Mouse (Mus musculus) spleen, postnatal 4 days (tissue): ENCODE measurements around the gene Eif4e2.

Experiments used
- DNase-seq, 2 experiments: peaks; one replicate each; pipeline ENCODE4 v3.0.0; 2022; ENCODE audit warnings: low spot score in 2 of 2

Gene Eif4e2

DNA sequence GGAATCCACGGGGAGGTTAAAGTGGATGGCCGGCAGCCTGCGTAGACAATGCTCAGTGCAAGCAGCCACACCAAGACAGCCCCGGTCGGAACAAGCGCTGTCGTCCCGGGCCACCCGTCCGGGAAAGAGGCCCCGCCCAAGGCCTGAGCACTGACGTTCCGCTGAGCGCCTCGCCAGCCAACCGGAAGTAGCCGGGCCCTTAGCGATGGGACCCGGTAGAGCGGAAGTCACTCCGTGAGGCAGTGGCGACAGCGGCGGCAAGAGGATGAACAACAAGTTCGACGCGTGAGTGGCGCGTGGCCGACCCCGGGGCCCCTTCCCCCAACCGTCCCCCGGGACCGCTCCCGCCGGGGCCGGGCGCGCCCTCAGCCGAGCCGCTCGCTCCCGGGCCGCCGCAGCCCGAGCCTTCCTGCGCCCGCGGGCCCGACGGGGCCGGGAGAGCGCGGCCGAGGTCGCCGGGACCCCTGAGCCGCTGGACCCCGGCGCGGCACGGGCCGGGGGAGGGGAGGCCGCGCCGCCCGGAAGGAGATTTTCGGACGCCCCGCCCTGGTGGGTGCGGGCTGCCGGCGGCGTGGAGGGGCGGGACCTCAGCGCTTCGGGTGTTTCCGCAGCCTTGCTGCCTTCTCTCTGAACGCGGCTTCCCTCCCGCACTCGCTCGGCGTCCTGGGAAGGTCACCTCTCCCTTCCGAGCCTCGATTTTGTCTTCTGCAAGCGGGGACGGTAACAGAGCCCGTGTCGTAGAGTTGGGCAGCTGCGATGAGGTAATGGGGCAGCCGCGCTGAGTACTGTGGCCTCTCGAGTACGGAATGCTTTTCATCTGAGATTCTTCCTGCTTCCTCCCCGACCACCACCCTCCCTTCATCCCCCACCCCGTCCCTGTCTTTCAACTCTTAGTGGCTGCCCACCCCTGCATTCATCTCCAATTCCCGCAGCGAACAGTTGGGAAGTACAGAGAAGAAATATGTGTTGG is at the start of gene Eif4e2:
TSS of gene Eif4e2 (plus strand) at position 180 of the 970 bp plus-strand sequence.
- DNase-seq, result peak; percentile 93 to 96

DNA sequence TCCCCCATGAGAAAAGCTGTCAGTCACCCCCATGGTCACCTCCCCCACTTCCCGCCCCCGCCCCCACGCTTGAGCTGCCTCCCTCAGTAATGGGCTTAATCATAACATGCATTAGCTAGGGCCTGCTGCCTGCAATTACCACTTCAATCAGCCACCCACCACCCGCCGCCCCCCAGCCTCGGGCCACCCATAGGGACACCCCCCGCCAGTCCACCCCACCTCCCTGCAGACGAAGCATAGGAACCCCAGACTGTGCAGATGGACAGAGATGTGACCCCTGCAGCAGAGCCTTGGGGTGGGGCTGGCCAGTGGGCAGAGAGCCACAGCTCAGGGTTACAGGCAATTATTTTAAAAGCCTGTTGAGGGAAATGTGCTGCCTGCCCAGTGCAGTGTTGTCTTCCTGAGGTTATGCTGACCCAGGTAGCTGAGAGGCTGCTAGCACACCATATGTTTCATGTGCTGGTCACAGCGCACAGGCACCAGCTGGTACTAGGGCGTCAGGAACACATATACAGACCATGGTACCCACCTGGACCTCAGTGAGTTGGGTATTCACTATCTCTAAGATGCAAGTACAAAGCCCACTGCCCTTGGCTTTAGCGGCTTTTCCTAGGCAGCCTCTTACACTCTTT is 49.4 kb upstream of the Eif4e2 start:
- DNase-seq, result no peak

- no peak for DNase-seq
Measured at GRCm38 (mm10) chr1:87164796-87165184, 48.9 kb upstream of the Eif4e2 start.

DNA sequence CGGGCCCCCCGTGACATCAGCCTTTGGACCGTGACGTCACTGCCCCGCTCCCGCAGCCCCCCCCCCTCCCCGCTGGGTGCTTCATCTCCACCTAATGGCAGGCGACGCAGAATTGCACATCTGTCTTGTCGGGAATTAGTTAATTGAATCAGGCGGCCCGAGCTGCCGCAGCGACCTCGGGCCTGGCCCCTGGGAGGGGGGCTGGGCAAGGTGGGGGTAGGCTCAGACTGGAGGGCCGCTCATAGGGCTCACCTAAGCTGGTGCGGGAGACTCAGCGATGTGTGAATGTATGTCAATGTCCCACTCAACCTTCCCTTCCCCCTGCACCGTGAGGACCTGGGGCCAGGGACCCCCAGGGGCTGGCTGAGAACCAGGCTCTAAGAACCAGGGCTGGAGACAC is 43.3 kb upstream of the Eif4e2 start:
- DNase-seq, result no peak

GRCm38 (mm10) chr1:87171312-87171711 is 42.4 kb upstream of the Eif4e2 start:
- DNase-seq, result no peak

DNA sequence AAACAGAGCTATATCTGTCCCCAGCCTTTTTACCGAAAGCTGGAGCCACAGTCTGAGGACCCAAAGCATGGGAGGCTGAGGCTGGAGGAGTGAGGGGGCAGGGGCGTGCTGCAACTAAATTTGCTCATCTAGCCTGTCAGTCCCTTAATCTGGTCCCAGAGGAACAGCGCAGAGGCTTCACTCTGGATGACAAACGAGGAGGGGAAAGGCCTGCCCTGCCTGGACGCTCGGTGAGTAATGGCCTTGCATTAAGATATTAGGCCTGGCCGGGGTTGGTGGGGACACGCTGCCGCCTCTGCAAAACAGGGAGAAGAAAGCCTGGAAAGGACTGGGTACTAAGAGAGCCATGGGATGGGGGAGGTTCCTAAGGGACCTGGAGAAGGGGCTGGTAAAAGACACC is 41.4 kb upstream of the Eif4e2 start:
- DNase-seq, result no peak

- peak; percentile 49 to 79 for DNase-seq
Measured at GRCm38 (mm10) chr1:87174006-87174955, 39.4 kb upstream of the Eif4e2 start.

GRCm38 (mm10) chr1:87175852-87176292 is 37.8 kb upstream of the Eif4e2 start:
- DNase-seq, result no peak

DNA sequence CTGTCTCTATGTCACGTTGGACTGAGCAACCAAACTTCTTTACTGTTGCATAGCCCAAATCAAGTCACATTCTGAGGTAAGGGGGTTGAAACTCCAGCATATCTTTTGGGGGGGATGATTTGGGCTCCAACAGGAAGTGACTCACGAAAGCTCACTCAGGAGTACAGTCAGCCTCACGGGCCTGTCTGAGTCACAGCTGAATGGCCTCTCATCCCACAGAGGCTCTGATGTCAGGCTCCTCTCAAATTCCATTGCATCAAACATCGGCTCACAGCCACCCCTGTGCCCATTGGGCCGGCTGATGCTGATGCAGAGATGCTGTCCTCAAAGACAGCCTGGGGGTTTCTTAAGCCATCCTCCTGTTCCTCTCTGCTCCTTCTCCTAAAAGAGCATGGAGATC is 32.8 kb upstream of the Eif4e2 start:
- no peak for DNase-seq

GRCm38 (mm10) chr1:87183013-87183412 is 30.7 kb upstream of the Eif4e2 start, which contains the start of gene Prss56:
Gene Prss56 (plus strand): TSS chr1:87183313.
- DNase-seq, result no peak

- no peak for DNase-seq
Measured at GRCm38 (mm10) chr1:87183998-87184750, 29.5 kb upstream of the Eif4e2 start.

DNA sequence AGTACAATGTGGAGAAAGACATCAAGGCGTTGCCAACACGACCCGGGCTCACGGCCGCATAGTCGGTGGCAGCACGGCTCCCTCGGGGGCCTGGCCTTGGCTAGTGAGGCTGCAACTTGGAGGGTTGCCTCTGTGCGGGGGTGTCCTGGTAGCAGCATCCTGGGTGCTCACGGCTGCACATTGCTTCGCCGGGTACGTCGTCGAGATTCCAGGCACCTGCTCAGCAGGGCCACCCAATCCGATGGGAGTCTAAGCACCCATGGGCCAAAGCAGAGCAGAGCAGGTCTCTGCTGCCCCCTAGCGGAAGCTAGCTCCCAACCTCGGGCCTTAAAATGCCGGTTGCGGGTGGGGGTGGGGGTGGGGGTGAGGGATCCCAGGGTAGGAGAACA is 29.0 kb upstream of the Eif4e2 start:
- peak; percentile 51 to 84 for DNase-seq

- no peak for DNase-seq
Measured at GRCm38 (mm10) chr1:87185526-87185925, 28.2 kb upstream of the Eif4e2 start.

DNA sequence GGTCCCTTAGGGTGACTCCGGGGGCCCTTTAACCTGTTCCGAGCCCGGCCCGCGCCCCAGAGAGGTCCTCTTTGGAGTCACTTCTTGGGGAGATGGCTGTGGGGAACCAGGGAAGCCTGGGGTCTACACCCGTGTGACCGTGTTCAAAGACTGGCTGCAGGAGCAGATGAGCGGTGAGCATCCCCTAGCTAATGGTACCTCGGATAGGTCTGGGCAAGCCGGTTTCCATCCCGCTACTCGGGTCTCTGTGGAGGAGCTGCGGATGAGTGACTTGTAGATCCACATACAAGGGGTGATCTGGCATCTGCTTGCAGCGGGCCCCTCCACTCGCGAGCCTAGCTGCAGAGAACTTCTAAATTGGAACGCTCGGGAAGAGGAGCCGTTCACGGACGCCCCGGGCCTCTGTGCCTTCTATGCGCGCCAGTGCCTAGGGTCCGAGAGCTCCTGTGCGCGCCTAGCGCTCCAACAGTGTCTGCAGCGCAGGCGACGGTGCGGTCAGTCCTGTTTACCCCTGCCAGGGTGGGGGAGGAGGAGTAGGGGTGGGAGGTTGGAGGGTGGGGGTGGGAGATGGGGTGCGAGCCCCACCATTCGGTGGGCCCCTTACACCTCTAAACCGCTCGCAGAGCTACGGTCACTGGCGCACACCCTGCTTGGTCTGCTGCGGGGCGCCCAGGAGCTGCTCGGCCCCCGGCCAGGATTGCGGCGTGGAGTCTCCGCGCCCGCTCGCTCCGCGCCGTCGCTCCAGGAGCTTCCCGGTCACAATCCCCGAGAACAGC is 27.3 kb upstream of the Eif4e2 start:
- DNase-seq, result no peak

GRCm38 (mm10) chr1:87187037-87187355 is 26.7 kb upstream of the Eif4e2 start:
- DNase-seq, result peak; percentile 41 to 81

GRCm38 (mm10) chr1:87190429-87190828 is 23.3 kb upstream of the Eif4e2 start, which contains the start of gene Chrnd:
Gene Chrnd (plus strand): TSS chr1:87190607.
- no peak for DNase-seq

GRCm38 (mm10) chr1:87197296-87197695 is 16.4 kb upstream of the Eif4e2 start:
- DNase-seq, result no peak

DNA sequence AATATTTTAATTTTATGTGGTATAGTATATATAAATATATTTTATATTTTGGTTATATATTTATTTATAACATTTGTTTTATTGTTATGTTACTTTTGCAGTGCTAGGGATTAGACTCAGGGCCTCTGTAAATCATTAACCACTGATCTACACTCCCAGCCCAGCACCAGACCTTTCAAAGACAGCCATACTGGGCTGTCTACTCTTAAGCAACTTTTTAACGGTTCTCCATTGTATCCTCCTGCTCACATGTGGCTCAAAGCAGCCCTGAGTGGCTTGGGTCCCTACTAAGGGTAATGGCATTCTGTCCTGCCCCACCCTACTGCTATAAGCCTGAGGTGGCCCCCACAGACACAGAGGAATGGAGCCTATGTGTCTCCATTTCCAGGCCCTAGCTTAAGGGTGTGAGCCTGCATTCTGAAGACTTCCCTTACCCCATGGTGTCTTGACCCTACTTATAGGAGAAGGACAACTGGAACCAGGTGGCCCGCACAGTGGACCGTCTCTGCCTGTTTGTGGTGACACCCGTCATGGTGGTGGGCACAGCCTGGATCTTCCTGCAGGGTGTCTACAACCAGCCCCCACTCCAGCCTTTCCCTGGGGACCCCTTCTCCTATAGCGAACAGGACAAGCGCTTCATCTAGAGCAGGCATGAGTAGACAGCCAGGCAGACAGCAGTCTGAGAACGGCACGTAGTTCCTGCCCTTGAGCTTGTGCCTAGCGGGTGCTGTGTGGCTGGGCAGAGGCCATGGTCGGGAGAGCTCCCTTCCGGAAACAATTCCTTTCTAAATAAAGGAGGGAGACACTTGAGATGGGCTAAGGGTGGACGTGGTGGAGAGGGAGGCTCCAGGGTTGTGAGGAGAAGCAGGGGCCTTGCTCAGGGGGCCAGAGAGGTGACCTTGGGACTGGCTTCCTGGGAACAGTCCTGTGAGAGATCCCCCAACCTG is 15.3 kb upstream of the Eif4e2 start:
- no peak for DNase-seq

DNA sequence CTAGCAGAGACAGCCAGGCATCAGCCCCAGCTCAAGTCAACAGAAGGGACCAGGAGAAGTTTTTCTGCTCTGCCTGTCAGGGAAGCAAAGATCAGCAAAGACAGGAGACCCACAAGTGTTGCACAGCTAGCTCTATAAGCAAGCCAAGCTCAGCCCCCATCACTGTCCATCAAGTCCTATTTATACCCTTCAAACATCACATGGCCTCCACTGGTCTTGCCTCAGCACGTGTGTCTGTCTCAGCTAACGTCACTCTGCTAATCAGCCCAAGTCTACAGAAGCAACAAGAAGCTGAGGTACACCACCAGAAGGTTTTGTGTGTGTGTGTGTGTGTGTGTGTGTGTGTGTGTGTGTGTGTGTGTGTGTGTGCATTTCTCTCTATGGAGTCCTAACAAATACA is 12.9 kb upstream of the Eif4e2 start:
- no peak for DNase-seq
